In genomic region chr16:28562847-28563246, GRCm38 (mm10) we compare ENCODE assay signal across 11 mouse cellular contexts.
"Had no signal": no experiment of that assay in that cellular context is flagged by ENCODE, and none has a peak within 500 bp of the region (broad histone marks: within the 10 kb centered on the region; RNA-seq: fewer than 3 reads in every experiment).

No protein-coding gene starts in this region.

- H3K27ac ChIP-seq: kidney, embryonic 15.5 days; limb, embryonic 13.5 days; liver, embryonic 14.5 days; midbrain, embryonic 13.5 days; stomach, postnatal 0 days had no signal

- H3K4me3 ChIP-seq: kidney, embryonic 15.5 days; limb, embryonic 13.5 days; midbrain, embryonic 13.5 days had no signal

- DNase-seq: kidney, adult 2 months; kidney, postnatal 14 days; lung, adult 2 months; lung, postnatal 36 days; thymus, adult 18-20 months; thymus, postnatal 14 days had no signal
